Mouse (Mus musculus): ENCODE measurements around the gene Simc1.

Gene Simc1

DNA sequence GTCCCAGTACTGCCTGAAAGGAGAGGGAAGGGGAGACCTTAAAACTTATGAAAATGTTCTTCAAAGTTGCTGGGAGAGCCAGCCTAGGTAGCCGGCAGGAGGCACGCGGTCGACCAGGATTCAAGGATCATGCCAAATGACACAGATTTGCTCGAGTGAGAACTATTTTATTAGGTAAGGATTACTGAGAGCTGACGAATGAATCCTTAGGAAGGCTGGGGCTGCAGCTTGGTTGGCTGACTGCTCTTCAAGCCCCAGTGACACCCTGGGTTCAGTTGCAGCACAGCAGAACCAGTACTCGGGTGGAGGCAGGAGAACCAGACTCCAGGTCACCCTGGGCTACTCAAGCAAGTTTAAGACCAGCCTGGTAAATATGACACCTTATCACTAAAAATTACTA is 44.5 kb downstream of the Simc1 start:
- DNase-seq (ENCODE audit: low spot score in 2 of 2) = no peak

DNA sequence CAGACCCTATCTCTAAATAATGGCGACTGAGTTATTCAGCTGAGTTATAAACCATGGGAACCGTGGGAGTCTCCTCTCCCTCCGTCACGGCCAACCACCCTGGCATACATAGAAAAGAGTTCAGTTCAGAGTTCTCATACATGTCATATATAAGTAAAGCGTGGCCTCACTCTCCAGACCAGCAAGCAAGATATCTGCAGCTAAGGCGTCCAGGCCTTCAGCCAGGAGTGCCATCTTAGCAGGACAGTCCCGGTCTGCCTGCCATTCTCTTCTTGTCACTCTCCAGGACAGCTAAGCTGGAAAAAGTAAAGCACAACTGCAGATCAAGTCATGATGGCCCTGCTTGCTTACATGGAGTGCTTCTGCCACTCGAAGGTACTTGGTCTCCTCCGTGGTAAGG is 52.6 kb downstream of the Simc1 start:
- DNase-seq (ENCODE audit: low spot score in 2 of 2) = no peak

GRCm38 (mm10) chr13:54556796-54557195 is 53.2 kb downstream of the Simc1 start:
- DNase-seq (ENCODE audit: low spot score in 2 of 2) = no peak

DNA sequence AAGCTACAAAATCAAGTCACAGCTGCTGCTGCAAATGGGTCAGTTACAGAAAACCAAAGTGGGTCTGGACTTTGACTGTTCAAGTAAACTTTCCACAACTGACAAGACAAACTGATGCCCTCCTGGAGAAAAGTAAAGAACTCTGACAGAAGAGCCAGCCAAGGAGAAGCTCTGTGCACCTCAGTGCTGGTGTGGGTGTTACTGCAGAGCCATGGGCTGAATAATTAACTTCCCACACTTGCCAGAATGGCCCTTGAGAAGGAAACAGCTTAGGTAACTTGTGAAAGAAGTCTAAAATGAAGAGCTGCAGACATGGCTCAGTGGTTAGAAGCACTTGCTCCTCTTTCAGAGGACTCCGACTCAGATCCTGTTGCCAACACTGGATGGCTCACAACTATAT is 54.1 kb downstream of the Simc1 start:
- no peak for DNase-seq (ENCODE audit: low spot score in 2 of 2)

DNA sequence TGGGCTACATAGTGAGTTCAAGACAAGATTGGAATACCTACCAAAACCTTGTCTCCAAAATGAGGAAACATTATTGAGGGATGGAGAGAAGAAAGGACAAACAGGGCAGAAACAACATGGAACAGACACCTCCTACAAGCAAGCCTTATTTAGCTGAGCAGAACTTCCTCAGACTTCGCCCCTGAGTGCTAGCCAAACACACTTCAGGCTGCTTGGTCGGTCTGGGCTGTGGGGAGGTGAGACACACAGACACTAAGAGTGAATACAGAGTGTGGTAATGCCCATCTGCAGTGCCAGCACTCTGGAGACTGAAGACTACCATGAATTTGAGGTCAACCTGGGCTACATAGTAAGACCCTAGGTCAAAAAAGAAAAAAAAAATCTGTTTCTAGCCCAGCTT is 56.1 kb downstream of the Simc1 start:
- DNase-seq (ENCODE audit: low spot score in 2 of 2) = no peak

DNA sequence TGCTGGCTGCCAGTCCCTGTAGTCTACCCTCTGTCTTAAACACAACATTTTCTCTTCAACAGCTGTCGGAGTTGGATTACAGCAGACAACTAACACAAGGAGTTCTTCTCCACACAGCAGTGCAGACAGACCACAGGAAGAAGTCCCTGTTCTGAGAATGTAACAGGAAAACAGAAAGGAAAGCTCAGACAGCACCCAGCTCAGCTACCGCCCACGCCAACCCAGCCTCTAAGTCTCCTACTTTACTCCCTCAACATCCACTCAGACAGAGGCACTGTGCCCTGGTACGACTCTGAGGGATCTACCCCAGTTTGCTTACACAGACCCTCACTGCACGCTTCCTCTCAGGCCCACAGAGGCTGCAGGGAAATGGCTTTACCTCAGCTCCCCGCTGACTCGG is 57.0 kb downstream of the Simc1 start:
- no peak for DNase-seq (ENCODE audit: low spot score in 2 of 2)

DNA sequence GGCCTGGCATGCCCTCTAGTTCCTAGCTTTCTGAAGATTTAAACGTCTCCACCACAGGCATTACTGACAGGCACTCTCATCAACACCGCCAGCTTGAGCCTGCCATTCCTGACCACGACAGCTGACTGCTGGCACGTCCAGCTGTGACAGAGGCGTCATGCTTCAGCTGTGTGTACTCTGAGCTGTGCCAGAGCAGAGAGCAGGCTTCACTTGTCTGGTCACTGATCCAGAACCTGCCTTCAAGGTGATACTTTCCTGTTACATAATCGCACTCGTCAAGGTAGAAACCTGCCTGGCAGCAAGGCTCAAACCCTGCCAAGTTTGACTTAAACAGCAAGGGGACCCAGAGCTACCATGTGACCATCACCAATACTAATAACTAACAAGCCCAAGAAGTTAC is 59.0 kb downstream of the Simc1 start:
- DNase-seq (ENCODE audit: low spot score in 2 of 2) = no peak

GRCm38 (mm10) chr13:54564232-54565200 is 60.9 kb downstream of the Simc1 start:
- DNase-seq (ENCODE audit: low spot score in 2 of 2) = peak in 1 of 2 experiments; percentile 3

DNA sequence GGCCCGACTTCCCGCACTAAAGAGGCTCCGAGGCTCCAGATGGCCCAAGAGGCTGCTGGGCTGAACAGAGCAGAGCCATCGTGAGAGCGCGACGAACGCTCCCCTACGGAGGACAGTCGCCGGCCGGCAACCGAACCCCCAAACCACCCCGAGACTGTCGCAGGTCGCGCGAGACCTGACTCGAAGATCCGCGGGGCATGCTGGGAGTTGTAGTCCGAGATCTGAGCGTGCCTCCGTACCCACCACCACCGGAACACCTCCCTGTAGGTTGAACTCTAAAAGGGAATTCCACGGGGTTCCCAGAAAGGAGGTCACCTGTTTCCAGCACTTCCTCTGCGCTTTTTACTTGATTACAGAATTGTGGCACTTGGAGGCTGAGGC is 61.6 kb downstream of the Simc1 start, which contains the start of gene 4833439L19Rik:
TSS of gene 4833439L19Rik (minus strand) at position 235 of the 381 bp plus-strand sequence.
- DNase-seq (ENCODE audit: low spot score in 2 of 2) = peak; percentile 90 to 92

DNA sequence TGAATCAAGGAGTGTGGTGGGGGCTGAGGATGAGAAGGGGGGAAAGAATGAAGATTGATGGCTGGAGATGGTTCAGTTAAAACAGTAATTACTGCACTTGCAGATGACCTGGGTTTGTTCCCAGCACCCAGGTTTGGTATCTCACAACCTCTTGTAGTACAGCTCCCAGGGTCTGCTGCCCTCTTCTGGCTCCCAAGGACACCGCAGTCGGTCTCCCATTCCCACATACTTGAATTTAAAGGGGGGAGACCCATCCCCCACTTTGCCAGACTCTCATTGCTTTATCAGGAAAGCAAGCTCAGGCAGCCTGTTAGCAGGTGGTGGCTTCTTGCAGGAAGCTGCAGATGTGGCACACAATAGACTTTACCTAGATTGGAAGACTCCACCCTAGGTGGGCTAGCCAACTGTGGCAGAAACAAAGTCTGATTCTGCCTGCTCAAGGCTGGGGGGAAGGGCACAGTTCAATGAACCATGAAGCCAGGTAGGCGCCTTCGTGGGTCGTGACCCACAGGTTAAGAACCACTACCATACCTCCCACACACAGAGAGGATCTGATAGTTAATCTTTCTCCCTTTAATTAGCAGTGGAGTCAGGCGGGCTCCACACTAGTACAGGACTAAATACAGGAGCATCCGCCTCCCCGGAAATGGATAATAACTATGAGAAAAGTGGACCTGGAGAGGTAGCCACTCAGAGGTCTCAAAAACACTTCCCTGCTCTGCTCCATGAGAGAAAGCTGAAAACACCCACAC is 62.2 kb downstream of the Simc1 start:
- no peak for DNase-seq (ENCODE audit: low spot score in 2 of 2)

DNA sequence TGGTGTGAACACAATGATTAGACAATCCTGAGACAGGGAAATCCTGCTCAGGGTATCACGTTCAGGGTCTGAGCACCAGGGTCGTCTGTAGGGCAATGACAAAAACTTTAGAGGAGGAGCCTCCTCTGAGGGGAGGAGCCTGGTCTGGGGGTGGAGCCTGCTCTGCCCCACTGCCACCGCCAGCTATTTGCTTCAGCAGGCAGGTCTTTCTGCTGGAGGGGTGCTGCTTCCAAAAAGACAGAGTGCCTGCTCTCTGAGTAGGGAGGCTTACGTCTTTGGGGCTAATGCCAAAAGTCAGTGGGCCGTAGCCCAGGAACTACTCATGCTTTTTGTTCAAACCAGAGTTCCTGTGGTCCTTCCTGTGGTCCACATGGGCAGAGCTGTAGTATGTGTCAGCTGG is 64.8 kb downstream of the Simc1 start:
- DNase-seq (ENCODE audit: low spot score in 2 of 2) = no peak

GRCm38 (mm10) chr13:54569282-54569681 is 65.7 kb downstream of the Simc1 start:
- no peak for DNase-seq (ENCODE audit: low spot score in 2 of 2)

GRCm38 (mm10) chr13:54570736-54571135 is 67.2 kb downstream of the Simc1 start:
- DNase-seq (ENCODE audit: low spot score in 2 of 2) = no peak

GRCm38 (mm10) chr13:54571637-54572036 is 68.1 kb downstream of the Simc1 start:
- DNase-seq (ENCODE audit: low spot score in 2 of 2) = no peak

DNA sequence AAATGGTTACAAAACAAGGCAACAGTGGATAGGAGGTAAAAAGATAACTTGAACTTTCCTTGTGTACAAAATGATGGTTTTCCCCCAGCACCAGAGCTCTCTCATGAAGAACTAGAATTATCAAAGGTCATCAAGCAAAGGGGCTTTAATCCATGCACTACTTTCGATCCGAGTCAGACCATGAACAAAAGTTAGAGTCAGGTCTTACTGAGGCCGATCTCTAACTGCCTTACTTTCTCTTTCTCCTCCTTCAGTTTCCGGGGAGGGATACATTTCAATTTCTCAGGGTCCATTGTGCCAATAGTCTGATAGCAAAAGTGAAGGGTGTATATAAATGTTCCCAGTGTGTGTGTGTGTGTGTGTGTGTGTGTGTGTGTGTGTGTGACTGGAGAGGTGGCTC is 69.0 kb downstream of the Simc1 start:
- DNase-seq (ENCODE audit: low spot score in 2 of 2) = no peak

GRCm38 (mm10) chr13:54574854-54575481 is 71.4 kb downstream of the Simc1 start, which contains the start of gene Arl10:
TSS of gene Arl10 (plus strand) at chr13:54575015.
- DNase-seq (ENCODE audit: low spot score in 2 of 2) = peak; percentile 40 to 48

DNA sequence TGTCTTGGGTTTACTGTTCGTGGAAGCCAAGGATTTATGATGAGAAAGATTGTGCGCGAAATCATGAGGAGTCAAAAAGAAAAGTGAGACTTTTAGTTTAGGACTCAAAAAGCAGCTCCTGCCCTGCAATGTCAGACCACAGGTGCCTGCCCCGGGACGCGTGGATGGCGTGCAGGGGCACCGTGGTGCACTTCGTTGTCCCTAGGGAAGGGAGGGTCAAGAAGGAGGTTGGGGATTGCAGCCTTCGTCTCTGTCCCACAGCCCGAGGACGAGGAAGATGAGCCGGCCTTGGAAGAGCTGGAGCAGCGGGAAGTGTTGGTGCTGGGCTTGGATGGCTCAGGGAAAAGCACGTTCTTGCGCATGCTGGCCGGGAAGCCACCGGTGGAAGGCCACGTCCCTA is 71.9 kb downstream of the Simc1 start:
- no peak for DNase-seq (ENCODE audit: low spot score in 2 of 2)

DNA sequence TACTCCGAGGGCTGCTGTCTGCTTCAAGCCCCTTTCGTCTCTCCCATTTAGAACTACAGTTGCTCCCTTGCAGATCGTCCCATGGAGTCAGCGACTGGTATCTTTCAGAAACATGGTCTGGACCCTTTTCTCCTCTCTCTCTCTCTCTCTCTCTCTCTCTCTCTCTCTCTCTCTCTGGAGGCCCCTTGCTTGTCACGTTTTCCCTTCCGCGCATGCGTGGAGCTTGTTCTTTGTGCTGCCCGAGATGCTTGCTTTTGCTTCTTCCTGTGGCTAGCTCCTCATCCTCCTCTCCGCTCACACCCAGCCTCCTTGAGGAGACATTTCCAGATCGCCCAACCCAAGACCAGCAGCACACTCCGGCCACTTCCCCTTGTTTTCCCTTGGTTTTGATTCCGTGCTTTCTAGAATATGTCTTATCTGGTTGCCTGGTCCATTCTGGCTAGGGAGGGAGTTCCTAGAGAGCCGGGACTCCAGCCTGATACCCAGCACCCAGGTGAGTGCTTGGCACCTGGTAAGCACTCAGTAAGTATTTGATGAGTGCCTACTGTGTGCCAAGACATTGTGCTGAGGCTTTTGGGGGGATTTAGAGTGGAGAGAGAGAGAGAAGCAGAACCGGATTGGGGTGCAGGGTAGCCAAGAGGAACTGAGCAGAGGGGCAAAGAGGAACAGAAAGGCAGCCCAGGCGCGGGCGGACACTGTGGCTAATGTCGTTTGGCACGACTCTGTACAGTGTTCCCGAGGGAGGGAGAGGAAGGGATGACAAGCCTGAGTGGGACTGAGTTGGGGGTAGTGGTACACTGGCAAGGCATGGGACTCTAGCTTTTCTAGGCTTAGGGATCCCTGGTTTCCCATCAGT is 74.3 kb downstream of the Simc1 start:
- DNase-seq (ENCODE audit: low spot score in 2 of 2) = peak in 1 of 2 experiments; percentile 34

DNA sequence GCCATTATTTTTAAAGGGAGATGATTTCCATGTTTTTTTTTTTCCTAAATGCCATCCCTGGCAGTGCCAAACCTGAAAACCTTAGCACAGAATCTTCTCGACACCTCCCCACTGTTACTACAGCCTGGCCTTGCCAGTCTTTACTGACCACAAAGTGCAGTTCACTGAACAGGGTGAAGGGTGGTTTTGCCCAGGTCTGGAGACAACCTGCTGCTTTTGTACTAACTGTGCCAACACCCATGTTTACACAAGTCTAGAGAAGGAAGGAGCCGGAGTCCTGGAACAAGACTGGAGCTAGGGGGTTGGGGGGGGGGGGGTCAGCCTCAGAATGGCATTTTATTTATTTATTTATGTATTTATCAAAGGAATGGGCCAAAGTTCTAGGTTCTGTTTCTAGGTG is 77.8 kb downstream of the Simc1 start:
- DNase-seq (ENCODE audit: low spot score in 2 of 2) = no peak

DNA sequence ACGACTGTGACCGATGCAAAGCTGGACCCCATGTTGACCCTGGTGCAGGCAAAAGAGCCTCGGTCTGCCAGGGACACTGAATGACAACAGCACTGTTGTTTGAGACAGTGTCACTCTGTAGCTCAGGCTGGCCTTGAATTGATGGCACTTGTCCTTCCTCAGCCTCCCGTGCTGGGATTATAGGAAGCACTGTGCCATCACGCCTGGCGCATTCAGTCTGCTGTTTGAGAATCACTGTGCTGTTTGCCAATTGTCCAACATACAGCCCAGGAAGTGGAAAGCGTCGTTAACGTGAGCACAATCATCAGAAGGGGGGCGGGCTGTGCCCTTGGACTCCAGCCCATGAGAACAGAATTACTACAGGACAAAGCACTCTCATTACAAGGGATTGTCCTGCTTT is 78.5 kb downstream of the Simc1 start:
- DNase-seq (ENCODE audit: low spot score in 2 of 2) = no peak

GRCm38 (mm10) chr13:54582860-54583259 is 79.3 kb downstream of the Simc1 start:
- DNase-seq (ENCODE audit: low spot score in 2 of 2) = no peak
